ENCODE assay signal across 12 mouse cellular contexts in genomic region chr11:20957766-20958165, GRCm38 (mm10).
A peak's percentile ranks its signal among the peaks of the same experiment; 100 is the strongest.
DNase-seq lines count a peak whose midpoint lies in the region; ATAC-seq and TF ChIP-seq lines count a peak whose summit lies in the region.
"Had no signal": no experiment of that assay in that cellular context is flagged by ENCODE, and none has a peak within 500 bp of the region (broad histone marks: within the 10 kb centered on the region; RNA-seq: fewer than 3 reads in every experiment).

No protein-coding gene starts in this region.

- no peak overlapping the region for H3K9ac ChIP-seq in heart, embryonic 13.5 days
- no peak overlapping the region for H3K9ac ChIP-seq in midbrain, embryonic 11.5 days (ENCODE audit: low read length)
- H3K9ac ChIP-seq in kidney, postnatal 0 days (ENCODE audit: low read depth, low read length): 0 out of 2 replicates have a peak overlapping the region, but pooled peaks have one; percentile 37
- H3K9ac ChIP-seq: forebrain, postnatal 0 days had no signal

- 27% methylated on average over 2 of the region's 2 CpGs for WGBS in heart, embryonic 13.5 days
- 44% methylated on average over 2 of the region's 2 CpGs for WGBS in midbrain, embryonic 10.5 days
- WGBS in midbrain, embryonic 11.5 days: 30% methylated on average over 2 of the region's 2 CpGs
- WGBS in kidney, postnatal 0 days: 43% methylated on average over 2 of the region's 2 CpGs

- no peaks in the 10 kb centered on the region for H3K9me3 ChIP-seq in heart, embryonic 13.5 days
- no peaks in the 10 kb centered on the region for H3K9me3 ChIP-seq in midbrain, embryonic 10.5 days (replicated peaks)
- H3K9me3 ChIP-seq in midbrain, embryonic 11.5 days (ENCODE audit: control insufficient read depth, low read length): no peaks in the 10 kb centered on the region
- no peaks in the 10 kb centered on the region for H3K9me3 ChIP-seq in kidney, postnatal 0 days (replicated peaks; ENCODE audit: low read length)

- peak overlapping the region; percentile 65 for H3K27ac ChIP-seq in heart, embryonic 13.5 days (replicated peaks)
- peak overlapping the region; percentile 61; the same call in 1 of the 2 replicates for H3K27ac ChIP-seq in midbrain, embryonic 10.5 days (replicated peaks)
- H3K27ac ChIP-seq in midbrain, embryonic 11.5 days (ENCODE audit: low read depth, low read length): no peak overlapping the region; the same call in 1 of the 2 replicates
- H3K27ac ChIP-seq in kidney, postnatal 0 days: peak overlapping the region; percentile 72

- no peak for ATAC-seq in heart, embryonic 13.5 days (ENCODE audit: extremely low read depth, insufficient number of reproducible peaks, low FRiP score, low TSS enrichment)
- ATAC-seq in midbrain, embryonic 11.5 days (ENCODE audit: low FRiP score): no peak
- ATAC-seq in kidney, postnatal 0 days (replicated peaks; ENCODE audit: low FRiP score, low read depth): no peak
- no peak for ATAC-seq in erythroid progenitor cell, adult 5-6 weeks (replicated peaks; ENCODE audit: low FRiP score, poor library complexity, severe bottlenecking)
- ATAC-seq: forebrain, postnatal 0 days; midbrain, embryonic 16.5 days had no signal

- peaks cover 33% of the 10 kb centered on the region for H3K4me1 ChIP-seq in heart, embryonic 13.5 days
- H3K4me1 ChIP-seq in midbrain, embryonic 10.5 days: peaks cover 51% of the 10 kb centered on the region
- peaks cover 6% of the 10 kb centered on the region for H3K4me1 ChIP-seq in midbrain, embryonic 11.5 days (ENCODE audit: control insufficient read depth, insufficient read depth, low read length)
- peaks cover 7% of the 10 kb centered on the region for H3K4me1 ChIP-seq in kidney, postnatal 0 days (replicated peaks; ENCODE audit: insufficient read depth, low read length)

- peak overlapping the region; percentile 23 for H3K4me2 ChIP-seq in heart, embryonic 13.5 days
- no peak overlapping the region for H3K4me2 ChIP-seq in midbrain, embryonic 11.5 days
- 0 out of 2 replicates have a peak overlapping the region, but pooled peaks have one; percentile 13 for H3K4me2 ChIP-seq in kidney, postnatal 0 days (ENCODE audit: low read length)

- no peaks in the 10 kb centered on the region for H3K27me3 ChIP-seq in heart, embryonic 13.5 days (replicated peaks)
- H3K27me3 ChIP-seq in midbrain, embryonic 10.5 days (ENCODE audit: low read depth, poor library complexity, severe bottlenecking): 0 out of 2 replicates have a peak, but pooled peaks cover 5% of the 10 kb centered on the region
- H3K27me3 ChIP-seq in midbrain, embryonic 11.5 days (ENCODE audit: control insufficient read depth, insufficient read depth, low read length): no peaks in the 10 kb centered on the region
- H3K27me3 ChIP-seq in kidney, postnatal 0 days (ENCODE audit: insufficient read depth, low read length): no peaks in the 10 kb centered on the region

- H3K4me3 ChIP-seq in heart, embryonic 13.5 days: no peak overlapping the region
- no peak overlapping the region for H3K4me3 ChIP-seq in midbrain, embryonic 10.5 days
- no peak overlapping the region for H3K4me3 ChIP-seq in midbrain, embryonic 11.5 days (ENCODE audit: low read depth, low read length)
- no peak overlapping the region for H3K4me3 ChIP-seq in kidney, postnatal 0 days (replicated peaks; ENCODE audit: low read depth, low read length)

- no peaks in the 10 kb centered on the region for H3K36me3 ChIP-seq in heart, embryonic 13.5 days
- no peaks in the 10 kb centered on the region for H3K36me3 ChIP-seq in midbrain, embryonic 10.5 days
- H3K36me3 ChIP-seq in midbrain, embryonic 11.5 days (ENCODE audit: control insufficient read depth, insufficient read depth, low read length): no peaks in the 10 kb centered on the region
- H3K36me3 ChIP-seq in kidney, postnatal 0 days (ENCODE audit: insufficient read depth, low read length): no peaks in the 10 kb centered on the region

- DNase-seq in heart, adult 8-10 months (ENCODE audit: low spot score): no peak
- DNase-seq in midbrain, embryonic 10.5 days (ENCODE audit: low spot score): no peak
- DNase-seq in midbrain, embryonic 11.5 days (ENCODE audit: low spot score, missing footprints): no peak
- DNase-seq in kidney, postnatal 0 days (ENCODE audit: low spot score): peak; percentile 12
- no peak for DNase-seq in retina, embryonic 14.5 days (ENCODE audit: low spot score)
- no peak for DNase-seq in layer of hippocampus, adult 8-10 months (ENCODE audit: low spot score in 2 of 2)
- DNase-seq: cerebellum, adult 8-10 months; forebrain, postnatal 0 days; layer of hippocampus, adult 9-11 months had no signal

- TF ChIP-seq CTCF in kidney, postnatal 0 days (IDR thresholded peaks at IDR 0.05; ENCODE audit: low read depth): no peak
